ENCODE assay signal across 9 mouse cellular contexts in the genomic region with DNA sequence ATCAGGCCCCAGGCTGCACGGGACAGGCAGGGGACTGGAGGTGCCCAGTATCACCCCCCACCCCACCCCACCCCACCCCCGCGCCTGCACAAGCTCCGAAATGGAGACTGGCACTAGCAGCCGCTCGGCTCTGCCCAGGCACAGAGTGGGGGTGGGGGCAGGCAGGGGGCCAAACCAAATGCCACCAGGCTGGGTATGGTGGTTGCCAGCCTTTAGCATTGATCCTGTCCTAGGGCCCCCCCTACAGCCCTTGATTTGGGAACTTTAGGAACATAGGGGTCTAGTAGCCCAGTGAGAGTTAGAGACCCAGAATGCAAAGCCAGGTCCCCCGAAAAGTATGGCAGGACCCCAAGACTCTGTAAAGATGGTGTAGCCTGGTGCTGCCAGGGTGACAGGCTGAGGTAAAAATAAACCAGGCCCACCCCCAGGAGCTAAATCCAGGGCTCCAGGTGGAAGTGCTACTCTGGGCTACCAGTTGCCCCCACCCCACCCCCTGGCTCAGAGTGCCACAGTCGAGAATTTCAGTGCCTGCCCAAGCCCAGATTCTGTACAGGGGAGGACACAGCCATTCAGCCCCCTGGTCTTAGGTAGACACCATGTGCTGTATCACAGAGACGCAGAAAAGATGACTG. TPM values are rescaled to one million over a fixed set of nuclear protein-coding genes. Genes with fewer than 3 reads are reported as not detected.
DNase-seq lines count a peak whose midpoint lies in the region; ATAC-seq and TF ChIP-seq lines count a peak whose summit lies in the region.
"Had no signal": no experiment of that assay in that cellular context is flagged by ENCODE, and none has a peak within 500 bp of the region (broad histone marks: within the 10 kb centered on the region; RNA-seq: fewer than 3 reads in every experiment).

No protein-coding gene starts in this region.

- TF ChIP-seq EP300 in liver, postnatal 0 days (IDR thresholded peaks at IDR 0.05; ENCODE audit: low read depth): no peak

- TF ChIP-seq CTCF in liver, adult 2 months (IDR thresholded peaks at IDR 0.05; ENCODE audit: low read depth, low read length): no peak
- no peak for TF ChIP-seq CTCF in liver, postnatal 0 days (IDR thresholded peaks at IDR 0.05; ENCODE audit: low read depth)

- intact Hi-C loops in gastrocnemius, postnatal 36 days (cut with DNase I): no loop called here

- no peak overlapping the region for H3K27ac ChIP-seq in embryonic facial prominence, embryonic 11.5 days (replicated peaks; ENCODE audit: low read depth, low read length)
- H3K27ac ChIP-seq in embryonic facial prominence, embryonic 10.5 days (replicated peaks): no peak overlapping the region
- H3K27ac ChIP-seq in liver, adult 2 months (replicated peaks; ENCODE audit: insufficient read depth, low read depth, low read length): peak overlapping the region; percentile 94
- H3K27ac ChIP-seq in liver, embryonic 12.5 days: no peak overlapping the region
- no peak overlapping the region for H3K27ac ChIP-seq in liver, postnatal 0 days (ENCODE audit: low read depth)
- H3K27ac ChIP-seq: neural tube, embryonic 13.5 days had no signal

- H3K27me3 ChIP-seq in embryonic facial prominence, embryonic 11.5 days (ENCODE audit: control insufficient read depth, insufficient read depth, low read length): peaks cover 93% of the 10 kb centered on the region
- peaks cover 100% of the 10 kb centered on the region for H3K27me3 ChIP-seq in embryonic facial prominence, embryonic 10.5 days (replicated peaks; ENCODE audit: low read depth, poor library complexity, severe bottlenecking)
- no peaks in the 10 kb centered on the region for H3K27me3 ChIP-seq in liver, adult 2 months (ENCODE audit: control insufficient read depth, insufficient read depth, low read length)
- H3K27me3 ChIP-seq in liver, embryonic 12.5 days (replicated peaks): peaks cover 98% of the 10 kb centered on the region
- H3K27me3 ChIP-seq in liver, postnatal 0 days (ENCODE audit: insufficient read depth, low read length): peaks cover 34% of the 10 kb centered on the region

- no peaks in the 10 kb centered on the region for H3K4me1 ChIP-seq in embryonic facial prominence, embryonic 11.5 days (ENCODE audit: control insufficient read depth, insufficient read depth, low read length)
- peaks cover 14% of the 10 kb centered on the region for H3K4me1 ChIP-seq in embryonic facial prominence, embryonic 10.5 days
- peaks cover 79% of the 10 kb centered on the region for H3K4me1 ChIP-seq in liver, adult 2 months (ENCODE audit: control insufficient read depth, insufficient read depth, low read length)
- 0 out of 2 replicates have a peak, but pooled peaks cover 12% of the 10 kb centered on the region for H3K4me1 ChIP-seq in liver, embryonic 12.5 days
- H3K4me1 ChIP-seq in liver, postnatal 0 days (ENCODE audit: insufficient read depth): peaks cover 6% of the 10 kb centered on the region; the same call in 1 of the 2 replicates

- no peak for TF ChIP-seq POLR2A in liver, adult 2 months (IDR thresholded peaks at IDR 0.05; ENCODE audit: extremely low read depth, insufficient read depth, low read length)

- no peak overlapping the region for H3K4me3 ChIP-seq in embryonic facial prominence, embryonic 11.5 days (ENCODE audit: low read depth, low read length)
- no peak overlapping the region for H3K4me3 ChIP-seq in embryonic facial prominence, embryonic 10.5 days
- H3K4me3 ChIP-seq in liver, adult 2 months (ENCODE audit: insufficient read depth, low read depth, low read length): no peak overlapping the region
- no peak overlapping the region for H3K4me3 ChIP-seq in liver, embryonic 12.5 days
- no peak overlapping the region for H3K4me3 ChIP-seq in liver, postnatal 0 days (ENCODE audit: low read depth, low read length)
- H3K4me3 ChIP-seq: neural tube, embryonic 13.5 days had no signal

- no peak overlapping the region for H3K9ac ChIP-seq in embryonic facial prominence, embryonic 11.5 days (replicated peaks; ENCODE audit: low read length)
- peak overlapping the region; percentile 39 for H3K9ac ChIP-seq in liver, adult 2 months (ENCODE audit: low read depth, low read length)
- H3K9ac ChIP-seq in liver, embryonic 12.5 days: no peak overlapping the region
- no peak overlapping the region for H3K9ac ChIP-seq in liver, postnatal 0 days (replicated peaks)
- H3K9ac ChIP-seq: neural tube, embryonic 13.5 days had no signal

- no peaks in the 10 kb centered on the region for H3K9me3 ChIP-seq in embryonic facial prominence, embryonic 11.5 days (replicated peaks; ENCODE audit: control insufficient read depth, low read length)
- H3K9me3 ChIP-seq in embryonic facial prominence, embryonic 10.5 days: no peaks in the 10 kb centered on the region
- no peaks in the 10 kb centered on the region for H3K9me3 ChIP-seq in liver, embryonic 12.5 days (replicated peaks)
- H3K9me3 ChIP-seq in liver, postnatal 0 days (ENCODE audit: low read length): no peaks in the 10 kb centered on the region
- H3K9me3 ChIP-seq: neural tube, embryonic 13.5 days had no signal

- H3K4me2 ChIP-seq in embryonic facial prominence, embryonic 11.5 days (ENCODE audit: low read depth, low read length): no peak overlapping the region
- H3K4me2 ChIP-seq in liver, embryonic 12.5 days: no peak overlapping the region
- H3K4me2 ChIP-seq in liver, postnatal 0 days (ENCODE audit: low read depth, low read length): no peak overlapping the region
- H3K4me2 ChIP-seq: neural tube, embryonic 13.5 days had no signal

- DNase-seq in embryonic facial prominence, embryonic 11.5 days (ENCODE audit: low spot score): no peak
- no peak for DNase-seq in embryonic facial prominence, embryonic 10.5 days (ENCODE audit: low spot score)
- DNase-seq in liver, adult 2 months (ENCODE audit: extremely low read depth, low read depth, low spot score): no peak
- DNase-seq in cerebellum, postnatal 10 days: peak; percentile 97 to 98
- peak; percentile 63 to 69 for DNase-seq in gastrocnemius, postnatal 36 days
- DNase-seq in liver, postnatal 0 days: no peak
- DNase-seq in ovary, postnatal 36 days (ENCODE audit: low spot score): no peak

- peaks cover 69% of the 10 kb centered on the region for H3K79me2 ChIP-seq in liver, adult 2 months (ENCODE audit: control insufficient read depth, insufficient read depth, low read length)

- WGBS in embryonic facial prominence, embryonic 11.5 days: 76% methylated on average over 5 of the region's 9 CpGs
- WGBS in embryonic facial prominence, embryonic 10.5 days: 68% methylated on average over 9 of the region's 9 CpGs
- 24% methylated on average over 9 of the region's 9 CpGs for WGBS in liver, adult 2 months
- WGBS in liver, embryonic 12.5 days (ENCODE audit: insufficient replicate concordance): 72% methylated on average over 9 of the region's 9 CpGs
- WGBS in liver, postnatal 0 days (ENCODE audit: insufficient replicate concordance): 79% methylated on average over 9 of the region's 9 CpGs

- no peaks in the 10 kb centered on the region for H3K36me3 ChIP-seq in embryonic facial prominence, embryonic 11.5 days (replicated peaks; ENCODE audit: control insufficient read depth, insufficient read depth, low read depth, low read length)
- no peaks in the 10 kb centered on the region for H3K36me3 ChIP-seq in embryonic facial prominence, embryonic 10.5 days (replicated peaks)
- H3K36me3 ChIP-seq in liver, adult 2 months (ENCODE audit: control insufficient read depth, insufficient read depth, low read length): no peaks in the 10 kb centered on the region
- no peaks in the 10 kb centered on the region for H3K36me3 ChIP-seq in liver, embryonic 12.5 days
- no peaks in the 10 kb centered on the region for H3K36me3 ChIP-seq in liver, postnatal 0 days (replicated peaks; ENCODE audit: insufficient read depth, low read length)
- H3K36me3 ChIP-seq: neural tube, embryonic 13.5 days had no signal

- 0 out of 2 replicates have a peak, but pooled peaks have one; percentile 27 for ATAC-seq in embryonic facial prominence, embryonic 11.5 days (replicated peaks; ENCODE audit: insufficient number of reproducible peaks, low FRiP score, low TSS enrichment, low read depth)
- ATAC-seq in liver, embryonic 12.5 days: no peak
- ATAC-seq in liver, postnatal 0 days: no peak

RNA-seq across cellular contexts. Expression of a gene that starts 10.2 kb away (rescaled TPM):
- polyA plus RNA-seq in embryonic facial prominence, embryonic 11.5 days (2014; fragmentation: Nextera tagmentation; extraction: Ambion mirVana): 5.9 and 6.8 TPM in 2 replicates
- 0.29 and 0.77 TPM in 2 replicates for polyA plus RNA-seq in embryonic facial prominence, embryonic 10.5 days (2016; fragmentation: Nextera tagmentation; extraction: Ambion mirVana)
- total RNA-seq in liver, adult 2 months (2014; rRNA removed): 20.7 and 27.5 TPM in 2 replicates
- polyA plus RNA-seq in liver, adult 2 months (2012; rRNA removed): 32.9 and 34.4 TPM in 2 replicates
- 2.8 and 2.9 TPM in 2 replicates for polyA plus RNA-seq in liver, embryonic 12.5 days (2016; fragmentation: Nextera tagmentation; extraction: Ambion mirVana)
- total RNA-seq in gastrocnemius, postnatal 36 days (2021): 100 to 1,000 TPM; 433 to 510 TPM
- 4.7 and 5.4 TPM in 2 replicates for polyA plus RNA-seq in liver, postnatal 0 days (2015; fragmentation: Nextera tagmentation; extraction: Ambion mirVana)

RNA-seq across cellular contexts. Expression of a gene that starts 32.7 kb away (rescaled TPM):
- 3.6 and 3.8 TPM in 2 replicates for polyA plus RNA-seq in embryonic facial prominence, embryonic 11.5 days (2014; fragmentation: Nextera tagmentation; extraction: Ambion mirVana)
- 2.8 and 3.0 TPM in 2 replicates for polyA plus RNA-seq in embryonic facial prominence, embryonic 10.5 days (2016; fragmentation: Nextera tagmentation; extraction: Ambion mirVana)
- 0.94 and 1.8 TPM in 2 replicates for total RNA-seq in liver, adult 2 months (2014; rRNA removed)
- polyA plus RNA-seq in liver, adult 2 months (2012; rRNA removed): 2.0 and 2.6 TPM in 2 replicates
- polyA plus RNA-seq in liver, embryonic 12.5 days (2016; fragmentation: Nextera tagmentation; extraction: Ambion mirVana): 3.4 and 4.3 TPM in 2 replicates
- 1 to 10 TPM; 8.3 to 9.9 TPM for total RNA-seq in gastrocnemius, postnatal 36 days (2021)
- polyA plus RNA-seq in liver, postnatal 0 days (2015; fragmentation: Nextera tagmentation; extraction: Ambion mirVana): 2.4 and 2.5 TPM in 2 replicates

RNA-seq across cellular contexts. Expression of a gene that starts 41.4 kb away (rescaled TPM):
- polyA plus RNA-seq in embryonic facial prominence, embryonic 11.5 days (2014; fragmentation: Nextera tagmentation; extraction: Ambion mirVana): 41.5 and 42.3 TPM in 2 replicates
- polyA plus RNA-seq in embryonic facial prominence, embryonic 10.5 days (2016; fragmentation: Nextera tagmentation; extraction: Ambion mirVana): 45.2 and 47.3 TPM in 2 replicates
- 26.7 and 28.1 TPM in 2 replicates for total RNA-seq in liver, adult 2 months (2014; rRNA removed)
- polyA plus RNA-seq in liver, adult 2 months (2012; rRNA removed): 29.8 and 34.2 TPM in 2 replicates
- polyA plus RNA-seq in liver, embryonic 12.5 days (2016; fragmentation: Nextera tagmentation; extraction: Ambion mirVana): 69.9 and 71.0 TPM in 2 replicates
- 10 to 100 TPM; 17.7 to 23.0 TPM for total RNA-seq in gastrocnemius, postnatal 36 days (2021)
- 31.9 and 34.9 TPM in 2 replicates for polyA plus RNA-seq in liver, postnatal 0 days (2015; fragmentation: Nextera tagmentation; extraction: Ambion mirVana)

RNA-seq across cellular contexts. Expression of a gene that starts 50.5 kb away (rescaled TPM):
- 79.6 and 88.2 TPM in 2 replicates for polyA plus RNA-seq in embryonic facial prominence, embryonic 11.5 days (2014; fragmentation: Nextera tagmentation; extraction: Ambion mirVana)
- 112 and 122 TPM in 2 replicates for polyA plus RNA-seq in embryonic facial prominence, embryonic 10.5 days (2016; fragmentation: Nextera tagmentation; extraction: Ambion mirVana)
- 28.2 and 40.7 TPM in 2 replicates for total RNA-seq in liver, adult 2 months (2014; rRNA removed)
- 52.0 and 68.4 TPM in 2 replicates for polyA plus RNA-seq in liver, adult 2 months (2012; rRNA removed)
- polyA plus RNA-seq in liver, embryonic 12.5 days (2016; fragmentation: Nextera tagmentation; extraction: Ambion mirVana): 274 and 281 TPM in 2 replicates
- 100 to 1,000 TPM; 136 to 151 TPM for total RNA-seq in gastrocnemius, postnatal 36 days (2021)
- 154 and 164 TPM in 2 replicates for polyA plus RNA-seq in liver, postnatal 0 days (2015; fragmentation: Nextera tagmentation; extraction: Ambion mirVana)

RNA-seq across cellular contexts. Expression of a gene that starts 56.8 kb away (rescaled TPM):
- 815 and 826 TPM in 2 replicates for polyA plus RNA-seq in embryonic facial prominence, embryonic 11.5 days (2014; fragmentation: Nextera tagmentation; extraction: Ambion mirVana)
- polyA plus RNA-seq in embryonic facial prominence, embryonic 10.5 days (2016; fragmentation: Nextera tagmentation; extraction: Ambion mirVana): 758 and 801 TPM in 2 replicates
- total RNA-seq in liver, adult 2 months (2014; rRNA removed): 411 and 458 TPM in 2 replicates
- 308 and 349 TPM in 2 replicates for polyA plus RNA-seq in liver, adult 2 months (2012; rRNA removed)
- polyA plus RNA-seq in liver, embryonic 12.5 days (2016; fragmentation: Nextera tagmentation; extraction: Ambion mirVana): 590 and 610 TPM in 2 replicates
- total RNA-seq in gastrocnemius, postnatal 36 days (2021): 100 to 1,000 TPM; 153 to 159 TPM
- 331 and 375 TPM in 2 replicates for polyA plus RNA-seq in liver, postnatal 0 days (2015; fragmentation: Nextera tagmentation; extraction: Ambion mirVana)

Comparison
In these comparisons a context has a peak if more than half of its experiments do, and no peak if none do; other contexts are left out.
1. DNase-seq: peak in cerebellum, postnatal 10 days (2 of 2) and gastrocnemius, postnatal 36 days (2 of 2); none in embryonic facial prominence, embryonic 11.5 days (single experiment), embryonic facial prominence, embryonic 10.5 days (single experiment), liver, adult 2 months (single experiment), liver, postnatal 0 days (single experiment) and ovary, postnatal 36 days (single experiment).